Mouse (Mus musculus): ENCODE results near the gene Hsdl2. TPM values are rescaled to one million over a fixed set of nuclear protein-coding genes. Genes with fewer than 3 reads are reported as not detected.
"Not testable (repeated sequence)": the region's sequence is repeated elsewhere in the genome, so short reads cannot be mapped to it uniquely, and the experiment has no call there.

Gene Hsdl2
- polyA plus RNA-seq, 1 experiment from 2014 or later, result 17.7 TPM

DNA sequence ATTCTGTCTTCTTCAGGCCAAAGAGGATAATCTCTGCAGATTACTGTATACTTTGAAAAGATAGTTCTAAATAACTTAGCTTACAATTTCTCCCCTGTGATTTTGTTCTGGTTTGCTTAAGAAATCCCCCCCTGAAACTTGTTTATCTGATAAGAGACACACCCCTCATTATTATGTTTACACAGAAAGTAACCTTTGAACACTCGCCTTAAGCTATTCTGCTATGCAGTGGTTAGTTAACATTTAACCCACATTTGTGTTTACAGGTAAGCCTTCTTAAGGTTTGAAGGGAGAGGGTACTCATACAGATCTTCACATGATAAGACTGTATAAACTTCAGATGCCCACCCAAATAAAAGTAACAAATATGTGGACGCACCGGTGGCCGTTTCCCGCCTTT, 28.5 kb upstream of the Hsdl2 start:
- H3K4me3 ChIP-seq (ENCODE audit: low read depth, low read length), result no peak overlapping the region
- WGBS, result 61% methylated on average over 5 of the region's 5 CpGs
- no peaks in the 10 kb centered on the region for H3K27me3 ChIP-seq (ENCODE audit: insufficient read depth, low read length)
- H3K9me3 ChIP-seq (ENCODE audit: low read depth, low read length), result no peaks in the 10 kb centered on the region
- H3K9ac ChIP-seq, result no peak overlapping the region
- no peak for DNase-seq
- no peak for ATAC-seq (ENCODE audit: insufficient read depth)
- TF ChIP-seq CTCF (IDR thresholded peaks at IDR 0.05; ENCODE audit: low read depth), result no peak
- H3K4me2 ChIP-seq, result no peak overlapping the region
- no peaks in the 10 kb centered on the region for H3K36me3 ChIP-seq (ENCODE audit: insufficient read depth)
- no peak overlapping the region for H3K27ac ChIP-seq (ENCODE audit: low read depth)
- no peaks in the 10 kb centered on the region for H3K4me1 ChIP-seq (ENCODE audit: insufficient read depth)

DNA sequence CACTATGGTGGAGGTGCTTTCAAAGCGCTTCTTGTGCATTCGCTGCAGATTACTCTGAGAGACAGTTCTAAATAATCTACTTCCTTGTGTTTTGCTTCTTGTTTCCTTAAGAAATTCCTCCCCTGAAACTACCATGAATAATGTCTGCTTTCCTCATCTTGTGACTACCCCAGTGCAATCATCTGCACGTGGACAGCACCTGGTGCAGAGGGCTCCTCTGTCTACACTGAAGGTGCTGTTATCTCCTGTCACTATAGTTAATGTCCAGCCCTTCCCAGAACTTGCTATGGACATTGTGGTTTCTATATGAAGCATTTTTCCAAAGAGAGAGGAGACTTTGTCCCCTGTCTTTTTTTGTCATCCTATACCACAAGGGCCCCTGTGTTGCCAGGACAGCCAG, 27.8 kb upstream of the Hsdl2 start:
- no peak for TF ChIP-seq CTCF (IDR thresholded peaks at IDR 0.05; ENCODE audit: low read depth)
- DNase-seq (no peak), ATAC-seq (ENCODE audit: insufficient read depth) (no peak)
- whole genome bisulfite sequencing, result 57% methylated on average over 3 of the region's 3 CpGs
- no peak overlapping the region for H3K4me3 ChIP-seq (ENCODE audit: low read depth, low read length)
- no peaks in the 10 kb centered on the region for H3K27me3 ChIP-seq (ENCODE audit: insufficient read depth, low read length)
- H3K27ac ChIP-seq (ENCODE audit: low read depth), result no peak overlapping the region
- no peaks in the 10 kb centered on the region for H3K4me1 ChIP-seq (ENCODE audit: insufficient read depth)
- H3K9me3 ChIP-seq (ENCODE audit: low read depth, low read length), result no peaks in the 10 kb centered on the region
- H3K9ac ChIP-seq, result no peak overlapping the region
- no peaks in the 10 kb centered on the region for H3K36me3 ChIP-seq (ENCODE audit: insufficient read depth)
- H3K4me2 ChIP-seq, result no peak overlapping the region

DNA sequence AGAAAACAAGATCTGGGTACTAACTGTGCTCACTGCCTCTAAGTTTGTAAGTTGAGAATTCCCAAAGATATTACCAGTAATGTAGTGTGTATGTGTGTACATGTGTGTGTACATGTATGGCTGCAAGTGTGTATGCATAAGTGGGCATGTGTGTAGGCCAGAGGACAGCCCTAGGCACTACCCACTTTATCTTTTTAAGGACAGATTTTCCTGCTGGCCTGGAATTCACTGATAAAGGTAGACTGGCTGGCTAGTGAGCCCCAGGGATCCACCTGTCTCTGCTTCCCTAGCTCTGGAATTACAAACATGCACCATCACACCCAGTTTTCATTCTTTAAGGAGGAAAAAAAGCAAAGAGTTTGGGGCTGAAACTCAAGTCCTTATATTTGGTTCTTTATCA, 26.2 kb upstream of the Hsdl2 start:
- ATAC-seq (ENCODE audit: insufficient read depth) (no peak), DNase-seq (no peak)
- no peak overlapping the region for H3K27ac ChIP-seq (ENCODE audit: low read depth)
- H3K9me3 ChIP-seq (ENCODE audit: low read depth, low read length), result no peaks in the 10 kb centered on the region
- H3K36me3 ChIP-seq (ENCODE audit: insufficient read depth), result no peaks in the 10 kb centered on the region
- no peak overlapping the region for H3K4me2 ChIP-seq
- H3K4me3 ChIP-seq (ENCODE audit: low read depth, low read length), result no peak overlapping the region
- H3K9ac ChIP-seq, result no peak overlapping the region
- H3K27me3 ChIP-seq (ENCODE audit: insufficient read depth, low read length), result no peaks in the 10 kb centered on the region
- no peaks in the 10 kb centered on the region for H3K4me1 ChIP-seq (ENCODE audit: insufficient read depth)
- TF ChIP-seq CTCF (IDR thresholded peaks at IDR 0.05; ENCODE audit: low read depth), result no peak

DNA sequence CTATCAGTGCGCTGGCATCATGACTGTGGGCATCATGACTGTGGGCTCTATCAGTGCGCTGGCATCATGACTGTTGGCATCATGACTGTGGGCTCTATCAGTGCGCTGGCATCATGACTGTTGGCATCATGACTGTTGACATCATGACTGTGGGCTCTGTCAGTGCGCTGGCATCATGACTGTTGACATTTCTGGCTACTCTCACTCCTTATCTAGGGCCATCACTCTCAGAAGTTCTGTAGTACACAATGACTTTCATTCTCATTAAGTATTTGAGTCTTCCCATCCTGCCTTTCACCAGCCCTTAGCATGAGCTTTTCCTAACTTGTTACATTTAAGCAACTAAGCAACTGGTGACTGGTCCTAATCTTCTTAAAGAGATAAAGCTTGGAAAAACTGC, 24.0 kb upstream of the Hsdl2 start:
- not testable (repeated sequence) for DNase-seq; H3K9me3 ChIP-seq (ENCODE audit: low read depth, low read length); H3K27me3 ChIP-seq (ENCODE audit: insufficient read depth, low read length); H3K27ac ChIP-seq (ENCODE audit: low read depth); H3K4me3 ChIP-seq (ENCODE audit: low read depth, low read length); H3K4me2 ChIP-seq; H3K9ac ChIP-seq; ATAC-seq (ENCODE audit: insufficient read depth); H3K36me3 ChIP-seq (ENCODE audit: insufficient read depth); H3K4me1 ChIP-seq (ENCODE audit: insufficient read depth)
- 94% methylated on average over 4 of the region's 4 CpGs for WGBS

DNA sequence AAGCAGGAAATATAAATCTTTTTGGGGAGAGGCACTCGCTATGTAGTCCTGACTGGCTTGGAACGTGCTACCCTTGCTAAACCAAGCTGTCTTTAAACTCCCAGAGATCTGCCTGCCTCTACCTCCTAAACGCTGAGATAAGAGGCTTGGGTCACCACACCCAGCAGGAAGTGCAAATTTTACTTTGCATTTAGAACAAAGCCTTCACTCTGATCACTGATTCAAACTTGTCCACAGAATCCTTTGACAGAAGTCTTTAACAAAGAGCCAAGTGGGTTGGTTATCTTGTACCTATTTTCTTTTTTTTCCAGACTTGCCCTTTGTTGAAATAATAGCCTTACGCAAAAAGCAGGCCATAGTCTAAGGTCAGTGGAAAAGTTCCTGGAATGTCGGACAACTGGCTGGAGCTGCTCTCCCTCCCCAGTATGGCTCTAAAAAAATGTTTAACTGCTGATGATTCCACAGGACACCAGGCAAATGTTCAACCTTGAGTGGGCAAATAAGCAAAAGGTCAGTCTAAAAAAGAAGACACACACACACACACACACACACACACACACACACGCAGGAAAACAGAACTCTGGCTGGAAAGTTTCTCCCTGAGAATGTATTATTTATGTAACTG, 23.2 kb upstream of the Hsdl2 start:
- Histone ChIP-seq H3K27me3 (ENCODE audit: insufficient read depth, low read length) (no peaks in the 10 kb centered on the region), H3K27ac (ENCODE audit: low read depth) (no peak overlapping the region), H3K9ac (no peak overlapping the region), H3K9me3 (ENCODE audit: low read depth, low read length) (no peaks in the 10 kb centered on the region), H3K36me3 (ENCODE audit: insufficient read depth) (no peaks in the 10 kb centered on the region), H3K4me1 (ENCODE audit: insufficient read depth) (no peaks in the 10 kb centered on the region), H3K4me3 (ENCODE audit: low read depth, low read length) (no peak overlapping the region), H3K4me2 (no peak overlapping the region)
- no peak for ATAC-seq (ENCODE audit: insufficient read depth)
- TF ChIP-seq CTCF (IDR thresholded peaks at IDR 0.05; ENCODE audit: low read depth), result no peak
- 61% methylated on average over 6 of the region's 6 CpGs for WGBS
- no peak for DNase-seq

DNA sequence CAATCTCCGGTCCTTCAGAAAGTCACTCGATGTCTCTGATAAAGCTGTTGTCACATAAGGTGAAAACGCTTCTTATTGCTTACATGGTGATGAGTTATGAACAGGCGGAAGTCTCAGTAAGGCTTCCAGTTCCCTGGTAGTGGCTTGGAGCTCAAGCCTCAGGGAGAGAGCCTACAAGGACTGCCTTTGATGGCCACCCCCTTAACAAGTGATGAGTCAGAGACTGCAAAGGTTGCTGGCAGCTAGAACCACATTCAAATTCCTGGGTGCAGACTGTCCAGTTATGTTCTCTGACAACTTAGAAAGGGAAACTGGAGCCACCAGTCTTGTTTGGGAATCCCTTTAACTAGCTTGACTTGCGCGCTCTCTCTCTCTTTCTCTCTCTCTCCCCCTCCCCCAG, 21.2 kb upstream of the Hsdl2 start:
- Histone ChIP-seq H3K9ac (no peak overlapping the region), H3K4me1 (ENCODE audit: insufficient read depth) (no peaks in the 10 kb centered on the region), H3K4me3 (ENCODE audit: low read depth, low read length) (no peak overlapping the region), H3K27me3 (ENCODE audit: insufficient read depth, low read length) (no peaks in the 10 kb centered on the region), H3K27ac (ENCODE audit: low read depth) (no peak overlapping the region), H3K9me3 (ENCODE audit: low read depth, low read length) (no peaks in the 10 kb centered on the region), H3K36me3 (ENCODE audit: insufficient read depth) (no peaks in the 10 kb centered on the region), H3K4me2 (no peak overlapping the region)
- no peak for TF ChIP-seq CTCF (IDR thresholded peaks at IDR 0.05; ENCODE audit: low read depth)
- 90% methylated on average over 6 of the region's 6 CpGs for WGBS
- DNase-seq (no peak), ATAC-seq (ENCODE audit: insufficient read depth) (no peak)

DNA sequence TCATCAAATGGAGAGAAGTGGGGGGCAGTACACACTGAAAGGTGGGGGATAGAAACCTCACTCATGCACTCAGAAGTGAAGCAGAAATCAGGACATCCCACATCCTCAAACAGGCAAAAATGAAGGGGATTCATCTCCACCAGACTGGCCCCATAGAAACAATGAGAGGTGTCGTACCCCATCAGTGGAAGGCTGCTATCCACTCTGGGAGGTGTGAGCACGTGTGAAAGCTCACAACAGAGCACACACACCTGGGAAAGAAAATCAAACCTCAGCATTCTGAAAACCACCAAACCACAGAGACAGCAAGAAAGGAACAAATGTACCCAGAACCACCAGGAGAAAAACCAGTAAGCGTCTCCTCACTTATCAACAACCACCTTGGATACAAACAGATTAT, 17.2 kb upstream of the Hsdl2 start:
- H3K36me3 ChIP-seq (ENCODE audit: insufficient read depth), result no peaks in the 10 kb centered on the region
- DNase-seq (no peak), ATAC-seq (ENCODE audit: insufficient read depth) (no peak)

More for the DNA sequence above, 17.2 kb upstream of the Hsdl2 start:
- H3K27me3 ChIP-seq (ENCODE audit: insufficient read depth, low read length), result no peaks in the 10 kb centered on the region
- H3K9ac ChIP-seq, result no peak overlapping the region
- no peak overlapping the region for H3K4me2 ChIP-seq
- no peak overlapping the region for H3K4me3 ChIP-seq (ENCODE audit: low read depth, low read length)
- 76% methylated on average over 3 of the region's 3 CpGs for WGBS
- no peak overlapping the region for H3K27ac ChIP-seq (ENCODE audit: low read depth)
- H3K4me1 ChIP-seq (ENCODE audit: insufficient read depth), result no peaks in the 10 kb centered on the region
- no peaks in the 10 kb centered on the region for H3K9me3 ChIP-seq (ENCODE audit: low read depth, low read length)
- TF ChIP-seq CTCF (IDR thresholded peaks at IDR 0.05; ENCODE audit: low read depth), result no peak
